Mouse (Mus musculus): ENCODE measurements at regions not wholly inside any gene's neighbourhood (a gene's known extent, or its start where the extent isn't known, plus 50 kb on each side); places are given as distances from the start of the nearest gene placed in this dataset.
A peak's percentile ranks its signal among the peaks of the same experiment; 100 is the strongest.

- 82% methylated on average over 3 of the region's 3 CpGs for WGBS
- Histone ChIP-seq H3K4me2 (ENCODE audit: low read length) (no peak overlapping the region), H3K4me3 (ENCODE audit: low read depth, low read length) (no peak overlapping the region), H3K27me3 (replicated peaks; ENCODE audit: control insufficient read depth, insufficient read depth, low read length) (no peaks in the 10 kb centered on the region), H3K9me3 (ENCODE audit: control insufficient read depth, low read length) (no peaks in the 10 kb centered on the region), H3K27ac (ENCODE audit: low read depth) (no peak overlapping the region), H3K36me3 (ENCODE audit: control insufficient read depth, insufficient read depth, low read length) (no peaks in the 10 kb centered on the region), H3K9ac (ENCODE audit: low read length) (no peak overlapping the region), H3K4me1 (replicated peaks; ENCODE audit: control insufficient read depth, insufficient read depth, low read length) (no peaks in the 10 kb centered on the region)
- DNase-seq (ENCODE audit: low spot score) (no peak), ATAC-seq (replicated peaks; ENCODE audit: low FRiP score, low TSS enrichment, low read depth) (no peak)
Observed at GRCm38 (mm10) chr13:11490766-11491165, 616.0 kb downstream of the Ryr2 start.

GRCm38 (mm10) chr13:11483142-11483541 is 623.6 kb downstream of the Ryr2 start:
- ATAC-seq (replicated peaks; ENCODE audit: low FRiP score, low TSS enrichment, low read depth) (no peak), DNase-seq (ENCODE audit: low spot score) (no peak)
- no peak overlapping the region for H3K27ac ChIP-seq (ENCODE audit: low read depth)
- no peaks in the 10 kb centered on the region for H3K4me1 ChIP-seq (replicated peaks; ENCODE audit: control insufficient read depth, insufficient read depth, low read length)
- no peak overlapping the region for H3K9ac ChIP-seq (ENCODE audit: low read length)
- H3K27me3 ChIP-seq (replicated peaks; ENCODE audit: control insufficient read depth, insufficient read depth, low read length) = no peaks in the 10 kb centered on the region
- no peak overlapping the region for H3K4me2 ChIP-seq (ENCODE audit: low read length)
- H3K9me3 ChIP-seq (ENCODE audit: control insufficient read depth, low read length) = no peaks in the 10 kb centered on the region
- H3K4me3 ChIP-seq (ENCODE audit: low read depth, low read length) = no peak overlapping the region
- WGBS = 51% methylated on average over 1 of the region's 1 CpGs
- H3K36me3 ChIP-seq (ENCODE audit: control insufficient read depth, insufficient read depth, low read length) = no peaks in the 10 kb centered on the region

GRCm38 (mm10) chr13:11482701-11483100 is 624.0 kb downstream of the Ryr2 start:
- no peaks in the 10 kb centered on the region for H3K9me3 ChIP-seq (ENCODE audit: control insufficient read depth, low read length)
- no peak for DNase-seq (ENCODE audit: low spot score)
- H3K4me1 ChIP-seq (replicated peaks; ENCODE audit: control insufficient read depth, insufficient read depth, low read length) = no peaks in the 10 kb centered on the region
- no peak overlapping the region for H3K27ac ChIP-seq (ENCODE audit: low read depth)
- no peaks in the 10 kb centered on the region for H3K36me3 ChIP-seq (ENCODE audit: control insufficient read depth, insufficient read depth, low read length)
- no peak overlapping the region for H3K4me3 ChIP-seq (ENCODE audit: low read depth, low read length)
- H3K4me2 ChIP-seq (ENCODE audit: low read length) = no peak overlapping the region
- WGBS = 68% methylated on average over 3 of the region's 3 CpGs
- ATAC-seq (replicated peaks; ENCODE audit: low FRiP score, low TSS enrichment, low read depth) = no peak
- H3K9ac ChIP-seq (ENCODE audit: low read length) = no peak overlapping the region
- H3K27me3 ChIP-seq (replicated peaks; ENCODE audit: control insufficient read depth, insufficient read depth, low read length) = no peaks in the 10 kb centered on the region

GRCm38 (mm10) chr13:11460251-11460650 is 646.5 kb downstream of the Ryr2 start:
- Histone ChIP-seq H3K9ac (ENCODE audit: low read length) (no peak overlapping the region), H3K4me1 (replicated peaks; ENCODE audit: control insufficient read depth, insufficient read depth, low read length) (no peaks in the 10 kb centered on the region), H3K27me3 (replicated peaks; ENCODE audit: control insufficient read depth, insufficient read depth, low read length) (no peaks in the 10 kb centered on the region), H3K9me3 (ENCODE audit: control insufficient read depth, low read length) (no peaks in the 10 kb centered on the region), H3K4me2 (ENCODE audit: low read length) (no peak overlapping the region), H3K27ac (ENCODE audit: low read depth) (no peak overlapping the region), H3K36me3 (ENCODE audit: control insufficient read depth, insufficient read depth, low read length) (no peaks in the 10 kb centered on the region), H3K4me3 (ENCODE audit: low read depth, low read length) (no peak overlapping the region)
- no peak for DNase-seq (ENCODE audit: low spot score)
- 93% methylated on average over 2 of the region's 2 CpGs for whole genome bisulfite sequencing
- no peak for ATAC-seq (replicated peaks; ENCODE audit: low FRiP score, low TSS enrichment, low read depth)

GRCm38 (mm10) chr13:11455113-11455512 is 651.6 kb downstream of the Ryr2 start:
- Histone ChIP-seq H3K27me3 (replicated peaks; ENCODE audit: control insufficient read depth, insufficient read depth, low read length) (no peaks in the 10 kb centered on the region), H3K27ac (ENCODE audit: low read depth) (no peak overlapping the region), H3K4me3 (ENCODE audit: low read depth, low read length) (no peak overlapping the region), H3K36me3 (ENCODE audit: control insufficient read depth, insufficient read depth, low read length) (no peaks in the 10 kb centered on the region), H3K4me2 (ENCODE audit: low read length) (no peak overlapping the region), H3K4me1 (replicated peaks; ENCODE audit: control insufficient read depth, insufficient read depth, low read length) (no peaks in the 10 kb centered on the region), H3K9me3 (ENCODE audit: control insufficient read depth, low read length) (no peaks in the 10 kb centered on the region), H3K9ac (ENCODE audit: low read length) (no peak overlapping the region)
- DNase-seq (ENCODE audit: low spot score) = no peak
- ATAC-seq (replicated peaks; ENCODE audit: low FRiP score, low TSS enrichment, low read depth) = no peak
- WGBS = 72% methylated on average over 3 of the region's 3 CpGs

GRCm38 (mm10) chr13:11452448-11452847 is 654.3 kb downstream of the Ryr2 start:
- 52% methylated on average over 2 of the region's 2 CpGs for WGBS
- no peaks in the 10 kb centered on the region for H3K27me3 ChIP-seq (replicated peaks; ENCODE audit: control insufficient read depth, insufficient read depth, low read length)
- no peak for DNase-seq (ENCODE audit: low spot score)

GRCm38 (mm10) chr13:11432465-11433339 is 674.0 kb downstream of the Ryr2 start:
- ATAC-seq (replicated peaks; ENCODE audit: low FRiP score, low TSS enrichment, low read depth) (peak; percentile 36; the same call in 1 of the 2 replicates), DNase-seq (ENCODE audit: low spot score) (no peak)
- no peaks in the 10 kb centered on the region for H3K9me3 ChIP-seq (ENCODE audit: control insufficient read depth, low read length)
- no peaks in the 10 kb centered on the region for H3K36me3 ChIP-seq (ENCODE audit: control insufficient read depth, insufficient read depth, low read length)
- no peak overlapping the region for H3K27ac ChIP-seq (ENCODE audit: low read depth)
- WGBS = 41% methylated on average over 7 of the region's 7 CpGs
- H3K9ac ChIP-seq (ENCODE audit: low read length) = no peak overlapping the region
- no peak overlapping the region for H3K4me3 ChIP-seq (ENCODE audit: low read depth, low read length)
- no peak overlapping the region for H3K4me2 ChIP-seq (ENCODE audit: low read length)
- no peaks in the 10 kb centered on the region for H3K27me3 ChIP-seq (replicated peaks; ENCODE audit: control insufficient read depth, insufficient read depth, low read length)
- H3K4me1 ChIP-seq (replicated peaks; ENCODE audit: control insufficient read depth, insufficient read depth, low read length) = no peaks in the 10 kb centered on the region; the same call in 1 of the 2 replicates

More at GRCm38 (mm10) chr13:11452448-11452847, 654.3 kb downstream of the Ryr2 start:
- Histone ChIP-seq H3K4me1 (replicated peaks; ENCODE audit: control insufficient read depth, insufficient read depth, low read length) (no peaks in the 10 kb centered on the region), H3K9me3 (ENCODE audit: control insufficient read depth, low read length) (no peaks in the 10 kb centered on the region), H3K4me3 (ENCODE audit: low read depth, low read length) (no peak overlapping the region), H3K27ac (ENCODE audit: low read depth) (no peak overlapping the region), H3K36me3 (ENCODE audit: control insufficient read depth, insufficient read depth, low read length) (no peaks in the 10 kb centered on the region), H3K9ac (ENCODE audit: low read length) (no peak overlapping the region), H3K4me2 (ENCODE audit: low read length) (no peak overlapping the region)
- ATAC-seq (replicated peaks; ENCODE audit: low FRiP score, low TSS enrichment, low read depth) = no peak

- Histone ChIP-seq H3K4me1 (replicated peaks; ENCODE audit: control insufficient read depth, insufficient read depth, low read length) (no peaks in the 10 kb centered on the region), H3K27me3 (replicated peaks; ENCODE audit: control insufficient read depth, insufficient read depth, low read length) (no peaks in the 10 kb centered on the region), H3K36me3 (ENCODE audit: control insufficient read depth, insufficient read depth, low read length) (no peaks in the 10 kb centered on the region), H3K4me2 (ENCODE audit: low read length) (no peak overlapping the region), H3K9ac (ENCODE audit: low read length) (no peak overlapping the region), H3K27ac (ENCODE audit: low read depth) (no peak overlapping the region), H3K4me3 (ENCODE audit: low read depth, low read length) (no peak overlapping the region), H3K9me3 (ENCODE audit: control insufficient read depth, low read length) (0 out of 2 replicates have a peak, but pooled peaks cover 7% of the 10 kb centered on the region)
- no peak for DNase-seq (ENCODE audit: low spot score)
- no peak for ATAC-seq (replicated peaks; ENCODE audit: low FRiP score, low TSS enrichment, low read depth)
Observed at GRCm38 (mm10) chr13:11426820-11427219, 679.9 kb downstream of the Ryr2 start.

- DNase-seq (ENCODE audit: low spot score) = no peak
Observed at GRCm38 (mm10) chr13:11392027-11392426, 714.7 kb downstream of the Ryr2 start.

More at GRCm38 (mm10) chr13:11392027-11392426, 714.7 kb downstream of the Ryr2 start:
- Histone ChIP-seq H3K4me1 (replicated peaks; ENCODE audit: control insufficient read depth, insufficient read depth, low read length) (no peaks in the 10 kb centered on the region), H3K9ac (ENCODE audit: low read length) (no peak overlapping the region), H3K36me3 (ENCODE audit: control insufficient read depth, insufficient read depth, low read length) (no peaks in the 10 kb centered on the region), H3K4me2 (ENCODE audit: low read length) (no peak overlapping the region), H3K4me3 (ENCODE audit: low read depth, low read length) (no peak overlapping the region), H3K27ac (ENCODE audit: low read depth) (no peak overlapping the region), H3K27me3 (replicated peaks; ENCODE audit: control insufficient read depth, insufficient read depth, low read length) (no peaks in the 10 kb centered on the region), H3K9me3 (ENCODE audit: control insufficient read depth, low read length) (no peaks in the 10 kb centered on the region)
- WGBS = 70% methylated on average over 2 of the region's 2 CpGs
- ATAC-seq (replicated peaks; ENCODE audit: low FRiP score, low TSS enrichment, low read depth) = no peak

Data from intestine, embryonic 14.5 days (tissue).